Mouse (Mus musculus) B cell, adult 62 days (primary cell): ENCODE data around the gene Prol1. TPM values are rescaled to one million over a fixed set of nuclear protein-coding genes. Genes with fewer than 3 reads are reported as not detected.

Experiments used
- total RNA-seq: library from RNA; stranded (reverse); gene quantifications from 4 replicates; pipeline ENCODE4 v1.2.4, GENCODE M21; 2023

Gene Prol1
- not detected in 4 replicates for total RNA-seq

DNA sequence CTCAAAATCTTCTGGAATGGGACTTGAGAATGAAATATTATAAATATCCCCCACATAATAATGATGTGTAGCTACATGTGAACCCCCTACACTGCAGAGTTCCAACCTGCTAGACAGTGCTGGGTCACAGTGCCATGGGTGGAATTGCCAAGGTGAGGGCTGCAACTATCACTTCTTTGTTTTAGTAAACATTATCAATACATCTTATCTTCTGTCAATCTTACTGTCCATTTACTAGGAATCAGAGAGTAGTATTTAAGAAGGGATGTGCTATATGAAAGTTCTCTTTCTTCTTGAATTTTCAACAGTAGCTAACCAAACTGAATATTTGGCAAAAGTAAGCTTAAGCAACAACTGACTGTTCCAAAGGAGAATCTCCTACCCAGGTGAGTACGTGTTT lies at the start of gene Prol1:
TSS of gene Prol1 (plus strand) at position 301 of the 400 bp plus-strand sequence.

DNA sequence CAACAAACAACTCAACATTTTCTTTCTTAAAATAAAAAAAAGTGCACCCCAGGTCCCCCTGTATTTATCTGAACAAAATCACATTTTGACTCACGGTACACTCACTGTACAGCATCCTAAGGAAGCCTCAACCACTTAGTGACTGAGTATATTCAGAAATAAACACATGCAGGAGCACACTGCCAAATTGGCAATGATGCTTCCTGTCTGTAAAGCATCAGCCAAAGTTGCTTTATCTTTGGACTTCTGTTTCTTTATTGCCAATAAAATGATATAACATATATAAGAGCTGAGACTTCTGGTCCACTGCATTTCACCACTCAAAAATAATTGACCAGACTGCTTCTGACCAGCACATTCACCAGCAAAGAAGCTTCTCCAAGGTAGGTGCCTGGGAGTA lies 48.5 kb upstream of the Prol1 start, which contains the start of gene Gm7714:
TSS of gene Gm7714 (plus strand) at position 301 of the 400 bp plus-strand sequence.

DNA sequence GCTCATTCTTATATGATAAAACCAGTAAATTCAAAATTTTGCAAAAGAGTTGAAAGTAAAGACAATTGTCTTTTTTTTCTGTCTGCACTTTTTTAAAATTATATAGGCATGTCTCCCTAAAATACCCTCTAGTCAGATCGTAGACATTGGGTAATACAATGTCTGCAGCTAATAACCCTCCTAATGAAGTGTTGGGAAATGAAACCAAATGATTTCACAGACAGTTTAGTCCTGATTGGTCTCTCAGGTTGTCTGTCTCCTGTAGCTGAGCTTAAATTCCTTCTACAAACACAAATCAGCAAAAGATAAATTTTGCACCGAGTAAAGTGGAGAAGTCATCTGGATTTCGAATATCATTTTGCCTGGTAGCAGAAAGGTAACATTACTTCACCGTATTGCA lies 58.7 kb downstream of the Prol1 start, which contains the start of gene Amtn:
TSS of gene Amtn (plus strand) at position 301 of the 400 bp plus-strand sequence.

Other genes with a start within 250 kb of the Prol1 start
- not detected in 4 replicates for gene Smr2, start 230.8 kb upstream of the Prol1 start, total RNA-seq
- not detected in 4 replicates for gene Gm11116, start 205.8 kb upstream of the Prol1 start, total RNA-seq
- not detected in 4 replicates for gene Gm11115, start 163.2 kb upstream of the Prol1 start, total RNA-seq
- not detected in 4 replicates for gene Gm7714, start 48.4 kb upstream of the Prol1 start, total RNA-seq
- not detected in 4 replicates for gene Amtn, start 58.8 kb downstream of the Prol1 start, total RNA-seq
- gene Ambn, start 138.7 kb downstream of the Prol1 start, total RNA-seq, result not detected in 4 replicates
- not detected in 4 replicates for gene Enam, start 170.7 kb downstream of the Prol1 start, total RNA-seq
- gene Jchain, start 210.6 kb downstream of the Prol1 start, total RNA-seq, result 97.9 to 166 TPM (median 146 TPM) in 4 replicates
- gene Utp3, start 237.2 kb downstream of the Prol1 start, total RNA-seq, result 29.8 to 34.8 TPM (median 32.4 TPM) in 4 replicates
- gene Rufy3, start 247.7 kb downstream of the Prol1 start, total RNA-seq, result 32.2 to 38.8 TPM (median 33.6 TPM) in 4 replicates